Mouse (Mus musculus): Measurements from ENCODE around the gene Smurf2. TPM values are rescaled to one million over a fixed set of nuclear protein-coding genes. Genes with fewer than 3 reads are reported as not detected.

Smurf2 gene
- total and polyA plus RNA-seq, 2 experiments from 2014 or later = 7.8 to 33.9 TPM

- Histone ChIP-seq H3K9me3 (ENCODE audit: low read length) (no peaks in the 10 kb centered on the region), H3K4me1 (ENCODE audit: insufficient read depth, low read length) (no peaks in the 10 kb centered on the region), H3K27me3 (ENCODE audit: insufficient read depth, low read length) (no peaks in the 10 kb centered on the region), H3K27ac (ENCODE audit: low read depth, low read length) (no peak overlapping the region), H3K9ac (replicated peaks; ENCODE audit: low read length, poor library complexity, severe bottlenecking) (no peak overlapping the region), H3K4me3 (ENCODE audit: low read depth, low read length) (no peak overlapping the region), H3K36me3 (ENCODE audit: insufficient read depth, low read length) (no peaks in the 10 kb centered on the region), H3K4me2 (ENCODE audit: low read depth, low read length, poor library complexity, severe bottlenecking) (no peak overlapping the region)
- TF ChIP-seq CTCF (IDR thresholded peaks at IDR 0.05) = no peak
- 82% methylated on average over 9 of the region's 9 CpGs for WGBS
- no peak for DNase-seq (ENCODE audit: low spot score)
- ATAC-seq (ENCODE audit: low FRiP score) = no peak
Observed at GRCm38 (mm10) chr11:106930366-106930765, 9.9 kb upstream of the Smurf2 start.

GRCm38 (mm10) chr11:106928935-106929334, 8.4 kb upstream of the Smurf2 start:
- Histone ChIP-seq H3K9me3 (ENCODE audit: low read length) (no peaks in the 10 kb centered on the region), H3K27me3 (ENCODE audit: insufficient read depth, low read length) (no peaks in the 10 kb centered on the region), H3K4me2 (ENCODE audit: low read depth, low read length, poor library complexity, severe bottlenecking) (no peak overlapping the region), H3K36me3 (ENCODE audit: insufficient read depth, low read length) (no peaks in the 10 kb centered on the region), H3K9ac (replicated peaks; ENCODE audit: low read length, poor library complexity, severe bottlenecking) (no peak overlapping the region), H3K4me3 (ENCODE audit: low read depth, low read length) (no peak overlapping the region), H3K4me1 (ENCODE audit: insufficient read depth, low read length) (no peaks in the 10 kb centered on the region), H3K27ac (ENCODE audit: low read depth, low read length) (no peak overlapping the region)
- TF ChIP-seq CTCF (IDR thresholded peaks at IDR 0.05) = peak; percentile 40
- no peak for DNase-seq (ENCODE audit: low spot score)
- 57% methylated on average over 2 of the region's 2 CpGs for WGBS
- ATAC-seq (ENCODE audit: low FRiP score) = no peak

GRCm38 (mm10) chr11:106927950-106928349, 7.4 kb upstream of the Smurf2 start:
- Histone ChIP-seq H3K27ac (ENCODE audit: low read depth, low read length) (no peak overlapping the region), H3K4me1 (ENCODE audit: insufficient read depth, low read length) (no peaks in the 10 kb centered on the region), H3K9me3 (ENCODE audit: low read length) (no peaks in the 10 kb centered on the region), H3K9ac (replicated peaks; ENCODE audit: low read length, poor library complexity, severe bottlenecking) (no peak overlapping the region), H3K36me3 (ENCODE audit: insufficient read depth, low read length) (no peaks in the 10 kb centered on the region), H3K4me3 (ENCODE audit: low read depth, low read length) (no peak overlapping the region), H3K4me2 (ENCODE audit: low read depth, low read length, poor library complexity, severe bottlenecking) (no peak overlapping the region), H3K27me3 (ENCODE audit: insufficient read depth, low read length) (no peaks in the 10 kb centered on the region)
- DNase-seq (ENCODE audit: low spot score) = no peak
- no peak for TF ChIP-seq CTCF (IDR thresholded peaks at IDR 0.05)
- 97% methylated on average over 5 of the region's 5 CpGs for WGBS
- no peak for ATAC-seq (ENCODE audit: low FRiP score)

- DNase-seq (ENCODE audit: low spot score) (no peak), ATAC-seq (ENCODE audit: low FRiP score) (no peak)
- Histone ChIP-seq H3K4me3 (ENCODE audit: low read depth, low read length) (no peak overlapping the region), H3K9ac (replicated peaks; ENCODE audit: low read length, poor library complexity, severe bottlenecking) (no peak overlapping the region), H3K27ac (ENCODE audit: low read depth, low read length) (no peak overlapping the region), H3K4me1 (ENCODE audit: insufficient read depth, low read length) (no peaks in the 10 kb centered on the region), H3K4me2 (ENCODE audit: low read depth, low read length, poor library complexity, severe bottlenecking) (no peak overlapping the region), H3K36me3 (ENCODE audit: insufficient read depth, low read length) (no peaks in the 10 kb centered on the region), H3K9me3 (ENCODE audit: low read length) (no peaks in the 10 kb centered on the region), H3K27me3 (ENCODE audit: insufficient read depth, low read length) (no peaks in the 10 kb centered on the region)
- TF ChIP-seq CTCF (IDR thresholded peaks at IDR 0.05) = no peak
- 96% methylated on average over 5 of the region's 5 CpGs for WGBS
Observed at GRCm38 (mm10) chr11:106927226-106927625, 6.7 kb upstream of the Smurf2 start.

GRCm38 (mm10) chr11:106926732-106927131, 6.2 kb upstream of the Smurf2 start:
- no peak for TF ChIP-seq CTCF (IDR thresholded peaks at IDR 0.05)
- H3K4me3 ChIP-seq (ENCODE audit: low read depth, low read length) = no peak overlapping the region

GRCm38 (mm10) chr11:106919612-106920550, 634 bp downstream of the Smurf2 start:
- 0% methylated on average over 65 of the region's 87 CpGs for WGBS
- H3K9me3 ChIP-seq (ENCODE audit: low read length) = no peaks in the 10 kb centered on the region
- H3K4me3 ChIP-seq (ENCODE audit: low read depth, low read length) = peak overlapping the region; percentile 64
- peak overlapping the region; percentile 85 for H3K4me2 ChIP-seq (ENCODE audit: low read depth, low read length, poor library complexity, severe bottlenecking)
- H3K4me1 ChIP-seq (ENCODE audit: insufficient read depth, low read length) = peaks cover 4% of the 10 kb centered on the region; the same call in 1 of the 2 replicates
- H3K27ac ChIP-seq (ENCODE audit: low read depth, low read length) = peak overlapping the region; percentile 79
- H3K27me3 ChIP-seq (ENCODE audit: insufficient read depth, low read length) = no peaks in the 10 kb centered on the region
- H3K36me3 ChIP-seq (ENCODE audit: insufficient read depth, low read length) = no peaks in the 10 kb centered on the region
- peak; percentile 89 for ATAC-seq (ENCODE audit: low FRiP score)
- H3K9ac ChIP-seq (replicated peaks; ENCODE audit: low read length, poor library complexity, severe bottlenecking) = peak overlapping the region; percentile 87
- DNase-seq (ENCODE audit: low spot score) = peak; percentile 66
- no peak for TF ChIP-seq CTCF (IDR thresholded peaks at IDR 0.05)

More at GRCm38 (mm10) chr11:106926732-106927131, 6.2 kb upstream of the Smurf2 start:
- H3K36me3 ChIP-seq (ENCODE audit: insufficient read depth, low read length) = no peaks in the 10 kb centered on the region
- DNase-seq (ENCODE audit: low spot score) (no peak), ATAC-seq (ENCODE audit: low FRiP score) (no peak)
- H3K4me2 ChIP-seq (ENCODE audit: low read depth, low read length, poor library complexity, severe bottlenecking) = no peak overlapping the region
- no peak overlapping the region for H3K9ac ChIP-seq (replicated peaks; ENCODE audit: low read length, poor library complexity, severe bottlenecking)
- H3K27ac ChIP-seq (ENCODE audit: low read depth, low read length) = no peak overlapping the region
- no peaks in the 10 kb centered on the region for H3K27me3 ChIP-seq (ENCODE audit: insufficient read depth, low read length)
- no peaks in the 10 kb centered on the region for H3K4me1 ChIP-seq (ENCODE audit: insufficient read depth, low read length)
- 88% methylated on average over 4 of the region's 4 CpGs for WGBS
- H3K9me3 ChIP-seq (ENCODE audit: low read length) = no peaks in the 10 kb centered on the region

Measured in midbrain, postnatal 0 days (tissue).